In genomic region chr3:131470837-131471236, GRCm38 (mm10) we compare ENCODE assay signal across 9 mouse cellular contexts. TPM values are rescaled to one million over a fixed set of nuclear protein-coding genes. Genes with fewer than 3 reads are reported as not detected.
A peak's percentile ranks its signal among the peaks of the same experiment; 100 is the strongest.
DNase-seq lines count a peak whose midpoint lies in the region; ATAC-seq and TF ChIP-seq lines count a peak whose summit lies in the region.
"Had no signal": no experiment of that assay in that cellular context is flagged by ENCODE, and none has a peak within 500 bp of the region (broad histone marks: within the 10 kb centered on the region; RNA-seq: fewer than 3 reads in every experiment).

No protein-coding gene starts in this region.

- TF ChIP-seq CTCF in kidney, adult 2 months (conservative IDR thresholded peaks at IDR 0.05; ENCODE audit: insufficient read depth, insufficient read length, low read depth, low read length): no peak
- TF ChIP-seq CTCF in left cerebral cortex, adult 2 months (IDR thresholded peaks at IDR 0.05): no peak

- H3K9me3 ChIP-seq in hindbrain, embryonic 14.5 days (ENCODE audit: control insufficient read depth, low read length): no peaks in the 10 kb centered on the region

- no peaks in the 10 kb centered on the region for H3K27me3 ChIP-seq in hindbrain, embryonic 14.5 days (ENCODE audit: control insufficient read depth, insufficient read depth, low read length)
- H3K27me3 ChIP-seq in kidney, adult 2 months (replicated peaks; ENCODE audit: control insufficient read depth, insufficient read depth, low read length): no peaks in the 10 kb centered on the region

- WGBS in hindbrain, embryonic 14.5 days: 23% methylated on average over 9 of the region's 9 CpGs
- WGBS in kidney, adult 2 months: 59% methylated on average over 9 of the region's 9 CpGs

- H3K9ac ChIP-seq in hindbrain, embryonic 14.5 days: no peak overlapping the region
- H3K9ac ChIP-seq: liver, embryonic 14.5 days had no signal

- H3K36me3 ChIP-seq in hindbrain, embryonic 14.5 days (replicated peaks; ENCODE audit: control insufficient read depth, insufficient read depth): no peaks in the 10 kb centered on the region
- H3K36me3 ChIP-seq in kidney, adult 2 months (ENCODE audit: control insufficient read depth, insufficient read depth, low read length): no peaks in the 10 kb centered on the region

- peaks cover 10% of the 10 kb centered on the region; the same call in 1 of the 2 replicates for H3K4me1 ChIP-seq in hindbrain, embryonic 14.5 days (replicated peaks; ENCODE audit: control insufficient read depth, insufficient read depth, low read length)
- H3K4me1 ChIP-seq in kidney, adult 2 months (ENCODE audit: control insufficient read depth, insufficient read depth, low read length): peaks cover 9% of the 10 kb centered on the region

- TF ChIP-seq POLR2A in kidney, adult 2 months (IDR thresholded peaks at IDR 0.05; ENCODE audit: low read depth, low read length): no peak

- H3K4me3 ChIP-seq in hindbrain, embryonic 14.5 days (replicated peaks; ENCODE audit: low read length): no peak overlapping the region
- H3K4me3 ChIP-seq in kidney, adult 2 months (ENCODE audit: insufficient read depth, low read depth, low read length): no peak overlapping the region
- H3K4me3 ChIP-seq in left cerebral cortex, adult 2 months: no peak overlapping the region

- no peak overlapping the region for H3K4me2 ChIP-seq in hindbrain, embryonic 14.5 days (replicated peaks)

- peak; percentile 59 for DNase-seq in ES-CJ7 (ENCODE audit: low read depth, low spot score)
- DNase-seq in hindbrain, embryonic 14.5 days (ENCODE audit: low spot score): peak; percentile 35
- no peak for DNase-seq in urinary bladder, postnatal 10 days (ENCODE audit: low spot score)
- DNase-seq in kidney, adult 2 months: no peak
- no peak for DNase-seq in adrenal gland, postnatal 25 days
- no peak for DNase-seq in left cerebral cortex, adult 2 months (ENCODE audit: extremely low spot score in 1 of 2, low spot score in 2 of 2)

- ATAC-seq in common myeloid progenitor, adult 5-6 weeks (replicated peaks; ENCODE audit: low read depth, poor library complexity, severe bottlenecking): peak; percentile 63
- ATAC-seq in hindbrain, embryonic 14.5 days (ENCODE audit: low FRiP score): 0 out of 2 replicates have a peak, but pooled peaks have one; percentile 53
- peak; percentile 60 for ATAC-seq in megakaryocyte progenitor cell, adult 5-6 weeks (replicated peaks; ENCODE audit: poor library complexity)

- no peak overlapping the region for H3K27ac ChIP-seq in hindbrain, embryonic 14.5 days
- no peak overlapping the region for H3K27ac ChIP-seq in kidney, adult 2 months (ENCODE audit: insufficient read depth, low read depth, low read length)
- no peak overlapping the region for H3K27ac ChIP-seq in left cerebral cortex, adult 2 months
- H3K27ac ChIP-seq: liver, embryonic 14.5 days had no signal

- intact Hi-C loops in left cerebral cortex, adult 2 months (cut with DNase I): no loop called here

RNA-seq across cellular contexts. Expression of gene Sgms2, which starts 20.4 kb away (rescaled TPM):
- total RNA-seq in common myeloid progenitor, adult 5-6 weeks (2017): 0.87 and 1.0 TPM in 2 replicates
- 4.2 and 4.6 TPM in 2 replicates for polyA plus RNA-seq in hindbrain, embryonic 14.5 days (2014; fragmentation: Nextera tagmentation; extraction: Ambion mirVana)
- total RNA-seq in megakaryocyte progenitor cell, adult 5-6 weeks (2015): 74.7 and 77.2 TPM in 2 replicates
- 34.3 and 38.6 TPM in 2 replicates for total RNA-seq in megakaryocyte progenitor cell, adult 5-6 weeks (2017)
- 27.2 and 28.5 TPM in 2 replicates for polyA plus RNA-seq in kidney, adult 2 months (2012; rRNA removed)
- total RNA-seq in adrenal gland, postnatal 25 days (2021): 6.7 and 9.9 TPM in 2 replicates
- 1 to 10 TPM; 2.3 to 3.6 TPM for total RNA-seq in left cerebral cortex, adult 2 months (2021)

Comparison
In these comparisons a context has a peak if more than half of its experiments do, and no peak if none do; other contexts are left out.
1. DNase-seq: peak in ES-CJ7 (single experiment) and hindbrain, embryonic 14.5 days (single experiment); none in urinary bladder, postnatal 10 days (single experiment), kidney, adult 2 months (single experiment), adrenal gland, postnatal 25 days (single experiment) and left cerebral cortex, adult 2 months (0 of 2).
2. Peak in every context shown above with its lines, with median percentiles within 50 percentile points of each other: ATAC-seq.